Mouse (Mus musculus) megakaryocyte, adult 5-6 weeks (primary cell): ENCODE measurements around the gene Gm10118. TPM values are rescaled to one million over a fixed set of nuclear protein-coding genes. Genes with fewer than 3 reads are reported as not detected.

Source experiments
- ATAC-seq: 2 replicates; pipeline ENCODE4 v1.8.0; 2016; ENCODE audit warnings: mild to moderate bottlenecking, inconsistent platforms; ENCODE audit not compliant: poor library complexity, severe bottlenecking
- total RNA-seq, 2 experiments: library from RNA; stranded (forward) in 1 of 2; stranded (reverse) in 1 of 2; fragments of 153-499, 151-499 nt in 1 of 2; fragments of 221-1000, 200-1000 nt in 1 of 2; gene quantifications; 2 replicates each; pipeline versions ENCODE4 v1.2.3 to v1.2.4; 2015 to 2017

The Gm10118 gene
- total RNA-seq (2015) (not detected in 2 replicates), total RNA-seq (2017) (not detected in 2 replicates)

DNA sequence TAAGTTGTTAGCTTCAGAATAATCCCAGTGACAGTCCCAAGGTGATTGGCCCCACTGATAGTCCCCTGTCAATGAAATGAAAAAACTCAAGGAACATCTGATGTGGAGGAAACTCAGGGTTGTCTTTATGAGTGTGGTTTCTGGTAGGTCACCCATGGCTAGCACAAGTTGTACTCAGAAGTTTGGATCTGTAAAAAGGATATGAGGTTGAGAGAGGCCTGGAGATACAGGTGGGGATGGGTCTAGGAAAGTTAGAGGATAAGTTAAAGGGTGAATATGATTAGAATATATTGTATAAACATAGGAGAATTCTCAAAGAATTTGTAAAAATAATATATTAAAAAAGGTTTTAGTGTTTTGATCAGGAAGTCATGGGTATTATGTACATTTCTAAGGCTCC lies at the start of gene Gm10118:
TSS of gene Gm10118 (minus strand) at position 101 of the 400 bp plus-strand sequence.
- no peak for ATAC-seq

DNA sequence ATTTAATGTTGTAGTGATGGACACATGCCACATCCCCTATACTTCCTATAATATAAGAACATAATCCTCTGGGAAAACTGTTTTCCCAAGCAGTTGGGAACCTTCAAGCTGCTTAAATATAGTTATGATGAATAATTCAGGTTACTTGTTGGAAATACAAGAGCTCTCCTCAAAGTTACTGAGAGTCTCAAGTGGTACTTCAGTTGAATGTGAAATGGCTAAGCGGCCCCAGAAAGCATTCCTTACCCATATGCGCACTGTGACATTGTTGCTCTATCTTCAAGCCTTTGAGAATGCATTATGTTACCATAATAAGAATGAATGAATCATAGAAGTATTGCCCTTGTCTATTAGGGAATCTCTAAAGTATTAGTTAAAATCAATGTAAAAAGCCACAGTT lies 45.1 kb upstream of the Gm10118 start:
- no peak for ATAC-seq

DNA sequence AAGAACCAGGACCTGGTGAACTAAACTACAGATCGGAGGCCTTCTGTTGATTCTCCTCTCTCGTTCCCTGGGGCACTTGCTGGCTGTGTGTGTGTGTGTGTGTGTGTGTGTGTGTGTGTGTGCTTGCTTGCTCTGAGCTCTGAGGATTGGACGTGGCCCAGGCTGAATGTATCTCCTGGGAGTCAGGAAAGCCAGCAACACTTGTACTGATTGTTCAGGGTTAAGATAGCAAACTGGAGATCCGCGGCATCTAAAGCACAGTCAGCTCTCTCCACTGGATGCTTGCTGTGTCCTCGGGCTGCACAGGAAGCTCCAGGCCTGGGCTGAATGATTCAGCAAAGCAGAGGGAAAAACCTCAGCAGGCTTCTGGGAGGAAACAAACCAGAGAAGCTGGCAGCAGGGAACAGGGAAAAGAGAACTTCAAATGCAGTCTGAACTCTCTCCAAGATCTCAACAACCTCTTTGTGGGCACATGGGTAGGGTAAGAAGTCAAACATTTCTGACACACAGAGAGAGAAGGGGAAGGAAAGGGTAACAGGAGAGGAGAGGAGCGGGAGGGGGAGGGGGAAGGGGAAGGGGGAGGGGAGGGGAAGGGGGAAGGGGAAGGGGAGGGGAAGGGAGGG lies 27.2 kb upstream of the Gm10118 start:
- 0 out of 2 replicates have a peak, but pooled peaks have one; percentile 15 for ATAC-seq

DNA sequence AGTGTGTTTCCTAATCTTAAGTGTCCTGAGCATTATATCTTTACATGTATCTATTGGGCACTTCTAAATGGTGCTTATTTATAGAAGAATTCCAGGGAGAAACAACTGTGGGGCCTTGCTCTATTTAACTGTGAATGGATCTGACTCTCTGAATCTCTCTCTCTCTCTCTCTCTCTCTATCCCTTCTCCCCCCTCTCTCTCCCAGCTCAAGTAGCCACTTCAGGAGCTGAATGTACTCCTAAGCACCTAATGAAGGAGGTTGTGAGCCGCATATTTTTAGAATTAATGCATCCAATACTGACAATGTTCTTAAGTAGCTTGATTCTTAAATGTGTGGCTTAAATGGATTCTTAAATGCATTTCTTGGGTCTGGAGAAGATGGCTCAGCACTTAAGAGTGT lies 24.2 kb upstream of the Gm10118 start:
- ATAC-seq: no peak

DNA sequence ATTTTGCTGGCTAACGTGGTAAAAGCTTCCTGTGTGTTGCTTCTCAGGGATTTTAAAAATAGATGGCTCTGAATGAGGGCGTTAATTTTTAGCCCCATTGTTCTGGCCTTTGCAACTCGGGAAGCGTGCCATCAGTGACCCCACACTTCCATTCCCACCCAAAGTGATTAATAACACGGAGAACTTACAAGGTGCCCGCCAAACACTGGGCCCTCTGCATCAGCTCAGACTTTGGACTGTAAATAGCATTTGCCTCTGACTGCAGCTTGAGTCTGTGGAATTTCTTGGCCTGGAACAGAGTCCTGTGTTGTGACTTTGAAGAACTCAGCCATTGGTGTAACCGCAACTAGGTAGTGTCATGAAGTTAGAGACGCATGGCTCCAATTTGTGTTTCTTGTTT lies 23.6 kb upstream of the Gm10118 start:
- ATAC-seq: no peak

DNA sequence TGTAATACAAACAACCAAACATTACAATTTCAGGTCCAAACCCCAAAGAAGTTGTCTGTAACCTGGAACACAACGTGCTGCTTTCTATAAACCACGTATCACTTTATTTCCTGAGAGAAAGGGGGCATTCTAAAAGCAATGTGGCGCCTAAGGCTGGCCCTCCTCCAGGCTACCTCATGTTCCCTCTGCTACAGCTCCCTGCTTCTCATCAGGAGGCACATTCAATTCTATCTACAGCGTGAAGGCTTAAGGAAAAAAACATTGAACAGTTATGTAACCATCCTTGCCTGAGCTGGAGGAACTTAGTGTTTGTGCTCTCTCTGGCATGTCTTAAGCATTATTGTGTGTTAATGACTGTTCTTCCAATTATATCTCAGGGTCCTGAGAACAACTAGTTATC lies 20.0 kb upstream of the Gm10118 start:
- ATAC-seq: no peak

DNA sequence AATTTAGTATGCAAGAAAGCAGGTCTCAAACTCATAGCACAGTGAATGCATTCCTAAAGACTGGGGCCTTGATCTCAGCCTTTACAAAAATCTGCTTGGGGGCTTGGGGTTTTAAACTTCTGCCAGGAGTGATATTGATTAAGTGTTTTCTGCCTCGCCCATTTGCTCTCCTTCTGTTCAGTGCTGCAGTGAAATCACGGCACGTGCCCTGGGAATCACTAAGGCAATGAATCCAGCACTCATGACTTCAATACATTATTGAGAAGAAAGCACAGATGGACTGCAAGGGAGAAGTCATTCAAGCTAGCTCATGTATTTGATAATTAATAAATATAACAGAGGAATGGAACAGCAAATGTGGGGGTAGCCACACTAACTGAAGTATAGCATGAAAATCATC lies 18.3 kb upstream of the Gm10118 start:
- ATAC-seq: no peak

DNA sequence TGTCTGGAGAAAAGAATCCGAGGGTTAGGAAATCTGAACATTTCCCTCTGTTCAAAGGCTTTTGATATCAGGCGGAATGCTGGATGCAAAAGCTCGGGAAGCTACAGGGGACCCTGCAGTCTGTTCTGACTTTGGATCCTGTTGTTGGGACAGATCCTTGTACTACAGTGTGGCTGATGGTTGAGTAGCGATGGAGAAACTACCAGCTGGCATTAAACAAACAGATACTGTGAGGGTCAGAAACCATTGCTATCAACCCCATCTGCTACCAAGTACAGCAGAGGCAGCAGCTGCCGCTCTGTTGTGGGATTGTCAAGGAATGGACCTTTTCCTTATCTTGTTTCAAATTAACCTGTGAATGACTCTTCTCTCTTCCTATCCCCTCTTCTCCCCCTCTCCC lies 6.7 kb upstream of the Gm10118 start:
- ATAC-seq: no peak

DNA sequence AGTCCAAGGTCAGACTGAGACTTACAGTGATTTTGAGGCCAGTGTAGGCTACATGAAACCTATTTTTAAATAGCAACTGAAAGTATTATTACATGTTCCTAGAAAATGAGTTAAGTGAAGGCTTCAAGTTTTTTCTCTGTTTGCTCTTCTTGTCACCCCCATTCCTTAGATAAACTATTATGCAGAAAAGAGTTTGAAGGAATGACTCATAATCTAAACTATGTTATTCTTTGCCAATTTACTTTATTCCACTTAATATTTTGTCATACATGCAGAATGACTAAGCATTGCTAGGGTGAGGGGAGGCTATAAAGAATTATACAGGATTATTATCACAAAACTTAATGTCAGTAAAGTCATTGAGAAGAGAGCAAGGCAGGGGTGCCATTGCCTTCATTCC lies 18.4 kb downstream of the Gm10118 start:
- no peak for ATAC-seq

DNA sequence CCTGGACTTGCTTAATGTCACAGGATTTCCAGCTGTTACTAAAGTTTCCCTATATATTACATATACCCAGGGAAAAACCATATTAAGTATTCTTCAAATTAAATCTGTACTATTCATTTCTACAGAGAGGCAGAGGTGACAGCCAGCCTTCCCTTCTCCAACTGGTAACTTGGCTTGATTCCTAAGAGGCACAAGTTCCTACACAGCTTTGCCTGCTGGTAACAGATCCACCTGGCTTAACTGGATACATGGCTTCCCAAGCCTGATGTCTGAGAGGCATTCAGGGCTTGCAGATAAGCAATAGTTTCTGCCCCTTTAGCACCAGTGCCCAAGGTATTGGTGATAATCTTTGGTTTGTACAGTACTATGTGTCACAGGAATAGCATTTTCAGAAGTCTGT lies 27.3 kb downstream of the Gm10118 start:
- no peak for ATAC-seq

DNA sequence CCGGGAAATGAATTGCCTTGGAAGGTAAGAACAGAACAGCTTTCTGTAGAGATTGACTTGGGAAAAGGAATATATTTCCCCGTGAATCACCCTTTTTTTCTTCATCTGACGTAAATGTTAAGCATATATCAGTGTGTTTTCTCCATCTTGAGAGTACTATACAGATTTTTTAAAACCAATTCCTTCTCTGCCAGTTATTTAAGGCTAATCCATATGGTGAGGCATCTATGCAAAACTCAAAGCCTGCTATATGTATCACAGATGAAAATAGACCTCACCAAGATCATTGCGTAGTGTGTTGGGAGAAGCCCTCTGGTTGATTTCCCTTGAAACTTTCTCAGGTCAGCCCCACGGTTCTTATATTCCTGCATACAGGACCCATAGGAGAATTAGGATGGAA lies 32.6 kb downstream of the Gm10118 start:
- ATAC-seq: no peak

DNA sequence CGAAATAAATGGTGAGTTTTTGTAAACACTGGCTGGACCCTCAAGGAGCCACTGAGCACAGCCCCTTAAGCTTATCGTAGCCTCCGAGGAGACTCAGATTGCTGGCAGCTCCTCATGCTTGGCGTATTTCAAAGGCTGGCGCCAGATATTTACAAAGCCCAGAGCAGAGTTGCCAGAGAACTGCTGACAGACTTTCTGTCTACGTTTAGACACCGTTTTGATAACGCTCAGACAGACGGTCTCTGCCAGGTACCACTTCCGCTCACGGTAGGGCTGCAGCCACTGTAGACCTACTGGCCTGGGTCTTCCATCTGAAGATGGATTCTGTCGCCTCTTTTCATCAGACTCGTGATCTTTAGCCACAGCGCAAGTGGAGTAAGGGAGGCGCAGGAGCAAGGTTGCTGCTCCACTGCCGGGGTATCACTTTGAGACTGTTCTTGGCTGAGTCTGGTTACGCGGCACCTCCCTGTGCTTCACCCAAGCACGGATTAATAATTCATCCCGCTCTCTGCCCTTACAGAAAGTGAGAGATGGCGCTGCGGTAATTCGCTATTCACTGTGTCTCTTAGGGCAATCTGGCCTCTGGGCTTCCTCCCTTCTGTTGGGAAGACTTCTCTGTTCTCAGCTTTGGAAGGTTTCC lies 40.7 kb downstream of the Gm10118 start:
- ATAC-seq: no peak

DNA sequence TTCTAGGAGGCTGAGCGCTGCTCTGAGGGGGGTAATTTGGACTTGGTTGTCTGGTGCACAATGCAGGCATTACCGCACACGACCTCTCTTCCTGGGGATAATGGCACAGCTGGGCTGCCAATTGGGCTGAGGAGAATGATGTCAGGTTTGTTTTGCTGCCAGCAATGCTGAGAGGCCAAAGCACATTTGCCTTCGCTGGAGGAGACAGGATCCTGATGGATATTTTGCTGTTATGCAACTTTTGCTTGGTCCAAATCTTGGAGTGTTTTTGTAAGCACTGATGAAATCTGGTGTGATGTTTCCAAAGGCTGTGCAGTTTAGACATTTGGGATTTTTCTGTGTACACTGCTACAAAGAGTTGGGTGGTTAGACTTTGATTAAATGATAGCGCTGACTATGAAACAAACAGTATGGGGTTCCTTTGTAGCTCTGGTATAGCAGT lies 46.8 kb downstream of the Gm10118 start:
- ATAC-seq: no peak

Other genes with a start within 250 kb of the Gm10118 start
- gene Lrrtm3, start 162.8 kb upstream of the Gm10118 start, total RNA-seq (2015): not detected in 2 replicates
- gene Lrrtm3, start 162.8 kb upstream of the Gm10118 start, total RNA-seq (2017): not detected in 2 replicates